Mouse (Mus musculus) embryonic facial prominence, embryonic 11.5 days (tissue): ENCODE results near the gene Sytl3. TPM values are rescaled to one million over a fixed set of nuclear protein-coding genes. Genes with fewer than 3 reads are reported as not detected.
A peak's percentile ranks its signal among the peaks of the same experiment; 100 is the strongest.
"Not testable (repeated sequence)": the region's sequence is repeated elsewhere in the genome, so short reads cannot be mapped to it uniquely, and the experiment has no call there.

Experiments used
- ATAC-seq: fragments of 200-750 bp; cut with Nextera tagmentation; replicated peaks from 2 replicates; pipeline ENCODE4 v1.8.0; 2017; ENCODE audit warnings: low read depth; ENCODE audit not compliant: insufficient number of reproducible peaks, low FRiP score, low TSS enrichment
- DNase-seq: peaks from one replicate; pipeline ENCODE4 v3.0.0-alpha.2; 2015; ENCODE audit warnings: low spot score
- H3K27ac ChIP-seq: fragments of 300-500 bp; sonication (generic); replicated peaks from 2 replicates; pipeline ENCODE4 v1.5.1; 2014; ENCODE audit warnings: mild to moderate bottlenecking, low read depth, low read length, control low read depth
- H3K27me3 ChIP-seq: fragments of 300-500 bp; sonication (generic); 2 replicates; pipeline ENCODE4 v1.6.1; 2014; ENCODE audit warnings: mild to moderate bottlenecking, low read length, moderate library complexity, mixed read lengths; ENCODE audit not compliant: control insufficient read depth, insufficient read depth
- H3K36me3 ChIP-seq: fragments of 300-500 bp; sonication (generic); replicated peaks from 2 replicates; pipeline ENCODE4 v1.6.1; 2014; ENCODE audit warnings: low read depth, mild to moderate bottlenecking, low read length, moderate library complexity, mixed read lengths; ENCODE audit not compliant: control insufficient read depth, insufficient read depth
- H3K4me1 ChIP-seq: fragments of 300-500 bp; sonication (generic); 2 replicates; pipeline ENCODE4 v1.6.1; 2014; ENCODE audit warnings: low read length, mixed read lengths; ENCODE audit not compliant: control insufficient read depth, insufficient read depth
- H3K4me2 ChIP-seq: fragments of 300-500 bp; sonication (generic); 2 replicates; pipeline ENCODE4 v1.6.1; 2014; ENCODE audit warnings: low read depth, mild to moderate bottlenecking, control low read depth, low read length, moderate library complexity
- H3K4me3 ChIP-seq: fragments of 300-500 bp; sonication (generic); 2 replicates; pipeline ENCODE4 v1.5.1; 2014; ENCODE audit warnings: low read depth, low read length, control low read depth
- H3K9ac ChIP-seq: fragments of 300-500 bp; sonication (generic); replicated peaks from 2 replicates; pipeline ENCODE4 v1.6.1; 2014; ENCODE audit warnings: mild to moderate bottlenecking, control low read depth, low read length
- H3K9me3 ChIP-seq: fragments of 300-500 bp; sonication (generic); replicated peaks from 2 replicates; pipeline ENCODE4 v1.6.1; 2016; ENCODE audit warnings: mild to moderate bottlenecking, low read length, inconsistent platforms, mixed read lengths; ENCODE audit not compliant: control insufficient read depth
- WGBS: fragments of 180-500 bp; shearing (Covaris S2); extraction: QIAGEN DNeasy Blood & Tissue Kit; methylation state at CpG from one replicate; pipeline ENCODE4 v1.1.7; 2014; 5-methylcytosine and 5-hydroxymethylcytosine counted together
- polyA plus RNA-seq: library from polyadenylated mRNA; unstranded; fragments of >200 nt; fragmentation: Nextera tagmentation; extraction: Ambion mirVana; gene quantifications from 2 replicates; pipeline ENCODE4 v1.2.1, GENCODE M21; 2014

Sytl3 gene
- polyA plus RNA-seq, result 0.25 TPM in 1 of 2 replicates, not detected in the other

DNA sequence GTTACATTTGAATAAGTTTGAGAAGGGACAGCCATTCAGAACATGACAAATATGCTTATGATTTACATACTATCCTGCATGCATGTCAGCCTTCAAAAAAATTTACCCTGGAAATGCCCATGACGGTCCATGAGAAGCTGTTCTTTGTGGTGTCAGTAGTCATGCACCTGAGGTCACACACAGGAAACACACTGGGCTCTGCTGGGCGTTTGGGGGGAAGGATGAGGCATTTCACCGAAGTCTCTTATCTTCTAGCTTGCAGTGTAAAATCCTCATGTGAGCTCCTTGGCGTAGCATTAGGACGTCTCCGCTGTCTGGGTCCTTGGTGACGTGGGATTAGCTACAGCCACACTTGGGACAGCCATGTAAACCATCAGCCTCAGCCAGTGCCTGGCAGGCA, at the start of gene Sytl3:
TSS of gene Sytl3 (plus strand) at position 293 of the 400 bp plus-strand sequence.
- WGBS, result 77% methylated on average over 3 of the region's 7 CpGs
- H3K27ac ChIP-seq, H3K4me2 ChIP-seq, H3K9me3 ChIP-seq, H3K9ac ChIP-seq, H3K27me3 ChIP-seq, ATAC-seq, H3K36me3 ChIP-seq, DNase-seq, H3K4me1 ChIP-seq, H3K4me3 ChIP-seq: not testable (repeated sequence)

DNA sequence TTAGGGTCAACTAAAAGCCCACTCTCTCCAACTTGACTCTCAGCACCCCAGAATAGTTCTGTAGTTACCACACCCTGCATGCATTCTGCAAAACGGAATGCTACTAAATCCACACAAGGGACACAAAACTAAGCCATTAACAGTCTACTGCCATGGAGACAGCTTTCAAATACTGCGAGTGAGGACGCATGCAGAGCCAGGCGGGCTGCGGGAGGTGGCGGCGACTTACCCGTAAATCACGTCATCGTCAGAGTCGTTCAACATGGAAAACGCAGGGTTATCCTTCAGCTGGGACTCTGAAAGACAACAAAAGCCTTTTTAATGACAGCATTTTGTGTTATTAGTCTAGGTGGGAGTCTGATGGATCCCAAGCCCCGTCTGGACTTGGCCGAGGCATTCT, 45.4 kb upstream of the Sytl3 start:
- not testable (repeated sequence) for DNase-seq, H3K27me3 ChIP-seq, H3K4me1 ChIP-seq, H3K4me3 ChIP-seq, H3K9ac ChIP-seq, H3K36me3 ChIP-seq, H3K4me2 ChIP-seq, ATAC-seq, H3K27ac ChIP-seq, H3K9me3 ChIP-seq
- 94% methylated on average over 11 of the region's 14 CpGs for WGBS

DNA sequence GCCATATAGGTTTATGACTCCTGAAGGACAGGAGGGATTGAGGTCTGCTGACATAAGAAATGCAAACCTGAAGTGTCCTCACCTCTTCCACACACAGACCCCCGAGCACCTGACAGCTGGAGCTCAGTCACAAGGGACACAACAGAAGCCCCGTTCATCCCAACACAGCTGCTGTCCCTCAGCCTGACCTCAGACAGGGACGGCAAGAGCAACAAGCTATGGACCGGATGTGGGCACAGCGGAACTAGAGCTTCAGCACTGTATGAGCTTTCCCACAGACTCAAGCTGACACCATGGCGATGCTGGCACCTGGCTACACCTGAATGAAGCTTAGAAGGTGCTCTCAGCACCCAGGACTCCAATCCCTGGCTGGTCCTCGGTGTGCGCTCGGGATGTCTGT, 44.6 kb upstream of the Sytl3 start:
- H3K4me3 ChIP-seq, ATAC-seq, H3K36me3 ChIP-seq, H3K27me3 ChIP-seq, DNase-seq, H3K9ac ChIP-seq, H3K4me1 ChIP-seq, H3K9me3 ChIP-seq, H3K27ac ChIP-seq, H3K4me2 ChIP-seq: not testable (repeated sequence)
- 84% methylated on average over 3 of the region's 9 CpGs for WGBS

DNA sequence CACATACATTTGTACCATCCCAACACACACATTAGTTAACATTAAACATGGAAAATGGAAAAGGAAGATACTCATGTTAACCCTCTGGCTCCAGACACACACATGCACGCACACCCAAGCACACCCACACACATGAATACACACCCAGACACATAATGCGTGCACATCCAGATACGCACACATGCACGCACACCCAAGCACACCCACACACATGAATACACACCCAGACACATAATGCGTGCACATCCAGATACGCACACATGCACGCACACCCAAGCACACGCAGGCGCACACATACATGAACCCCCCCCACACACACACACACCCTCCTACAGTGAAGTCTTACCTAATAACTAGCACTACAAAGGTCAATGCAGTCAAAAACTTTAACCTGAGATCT, 42.2 kb upstream of the Sytl3 start:
- 95% methylated on average over 9 of the region's 9 CpGs for WGBS
- not testable (repeated sequence) for ATAC-seq, H3K36me3 ChIP-seq, H3K9ac ChIP-seq, H3K27ac ChIP-seq, DNase-seq, H3K27me3 ChIP-seq, H3K9me3 ChIP-seq, H3K4me1 ChIP-seq, H3K4me3 ChIP-seq, H3K4me2 ChIP-seq

DNA sequence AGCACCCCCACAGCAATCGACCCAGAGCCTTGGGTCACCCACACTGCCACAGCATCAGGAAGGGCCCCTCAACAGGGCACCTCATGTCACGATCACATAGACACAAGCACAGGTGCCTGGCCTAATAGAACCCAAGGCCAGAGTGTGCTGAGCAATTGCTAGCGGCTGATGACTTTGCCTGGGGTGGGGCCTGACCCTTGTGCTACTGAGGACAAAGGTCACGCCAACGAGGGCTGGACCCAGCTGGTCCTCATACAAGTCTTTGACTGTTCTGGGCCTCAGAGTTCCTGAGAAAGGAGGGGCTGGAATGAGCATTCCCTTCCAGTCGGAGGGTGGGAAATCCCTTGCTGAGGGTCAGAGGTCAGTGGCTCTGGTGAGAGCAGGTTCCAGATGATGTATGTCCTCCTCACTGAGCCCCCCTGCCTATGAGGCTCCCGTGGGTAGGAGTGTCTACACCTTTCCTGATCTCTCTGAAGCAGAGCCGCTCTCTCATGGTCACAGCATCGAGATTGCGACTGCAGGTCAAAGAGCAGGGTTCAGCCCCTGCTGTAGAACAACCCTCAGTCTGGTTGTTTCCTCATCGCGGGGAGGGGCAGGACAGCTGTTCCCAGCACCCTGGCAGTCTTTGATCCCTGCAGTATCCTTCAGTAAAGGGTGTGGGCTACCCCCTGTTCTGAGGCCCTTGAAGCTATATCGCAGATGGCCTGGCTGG, 41.0 kb upstream of the Sytl3 start:
- H3K27ac ChIP-seq, H3K4me1 ChIP-seq, H3K27me3 ChIP-seq, H3K9ac ChIP-seq, DNase-seq, H3K4me2 ChIP-seq, H3K9me3 ChIP-seq, H3K4me3 ChIP-seq, H3K36me3 ChIP-seq: not testable (repeated sequence)
- 37% methylated on average over 6 of the region's 13 CpGs for WGBS
- peak; percentile 60; the same call in 1 of the 2 replicates for ATAC-seq

DNA sequence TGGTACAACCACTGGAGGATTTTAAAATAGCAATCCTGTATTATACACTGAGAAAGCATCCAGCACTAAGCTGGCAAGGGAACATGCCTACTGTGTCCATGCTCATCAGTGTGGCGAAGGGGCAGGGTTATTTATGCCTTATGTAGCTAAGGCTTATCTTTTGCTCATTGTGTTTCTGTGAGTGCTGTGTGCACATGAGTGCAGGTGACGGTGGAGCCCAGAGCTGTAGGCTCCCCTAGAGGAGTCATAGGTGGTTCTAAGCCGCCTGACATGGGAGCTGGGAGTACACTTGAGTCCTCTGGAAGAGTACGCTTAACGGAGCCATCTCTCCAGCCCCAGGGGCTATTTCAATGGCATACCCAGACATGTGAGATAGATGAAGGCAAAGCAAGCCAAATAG, 39.6 kb upstream of the Sytl3 start:
- 77% methylated on average over 5 of the region's 5 CpGs for WGBS
- not testable (repeated sequence) for H3K4me2 ChIP-seq, ATAC-seq, H3K4me1 ChIP-seq, H3K4me3 ChIP-seq, DNase-seq, H3K36me3 ChIP-seq, H3K27me3 ChIP-seq, H3K9me3 ChIP-seq, H3K27ac ChIP-seq, H3K9ac ChIP-seq

DNA sequence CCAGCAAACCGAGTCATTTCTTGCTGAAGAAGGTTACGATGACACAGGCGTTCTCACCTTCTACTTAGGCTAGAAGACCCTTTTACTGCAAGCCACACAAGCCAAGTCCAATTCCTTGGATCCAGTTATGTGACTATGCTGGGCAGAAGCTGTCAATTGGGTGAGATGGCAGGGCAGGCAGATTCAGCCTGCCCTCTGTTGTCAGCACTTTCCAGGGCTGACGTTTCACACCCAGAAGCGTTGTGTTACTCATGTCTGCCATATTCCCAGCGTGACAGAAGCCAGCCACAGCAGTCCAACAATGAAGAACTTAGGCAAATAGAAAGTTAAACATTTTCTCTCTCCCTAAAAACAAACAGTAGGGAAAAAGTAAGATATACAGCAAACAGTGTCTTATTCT, 38.9 kb upstream of the Sytl3 start:
- DNase-seq, H3K4me3 ChIP-seq, H3K9me3 ChIP-seq, H3K27me3 ChIP-seq, H3K4me1 ChIP-seq, H3K36me3 ChIP-seq, ATAC-seq, H3K4me2 ChIP-seq, H3K9ac ChIP-seq, H3K27ac ChIP-seq: not testable (repeated sequence)
- WGBS, result 76% methylated on average over 5 of the region's 6 CpGs

DNA sequence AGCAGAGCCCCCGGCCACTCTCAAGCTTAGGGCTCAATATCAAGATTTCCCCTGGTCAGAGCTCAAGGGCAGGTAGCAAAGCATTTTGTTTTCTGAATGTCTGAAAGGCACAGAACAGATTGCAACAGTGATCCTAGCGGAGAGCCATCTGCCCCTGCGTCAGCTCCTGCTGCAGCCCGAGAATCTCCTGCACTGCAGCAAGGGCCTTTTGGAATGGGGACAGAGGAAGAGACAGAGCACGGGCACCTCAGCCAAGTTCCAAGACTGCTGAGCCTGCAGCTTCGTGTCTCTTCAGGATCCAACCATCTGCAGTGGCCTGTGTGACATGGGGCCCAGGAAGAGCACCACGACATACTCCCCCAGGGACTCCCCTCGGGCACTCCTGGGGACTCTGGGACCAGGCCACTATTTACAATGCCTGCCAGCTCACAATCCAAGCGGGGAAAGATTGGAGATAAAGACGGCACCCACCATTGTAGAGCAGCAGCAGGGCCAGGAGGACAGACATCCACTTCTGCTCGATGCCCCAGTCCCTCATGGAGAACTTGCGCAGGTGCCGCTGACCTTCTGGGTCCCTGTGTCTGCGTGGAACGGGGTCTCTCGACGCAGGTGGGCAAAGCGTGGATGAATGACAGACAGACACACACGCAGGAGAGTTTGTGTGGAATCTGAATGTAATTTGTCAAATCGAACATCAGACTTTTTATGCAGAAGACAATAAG, 38.0 kb upstream of the Sytl3 start:
- whole genome bisulfite sequencing, result 89% methylated on average over 17 of the region's 20 CpGs
- not testable (repeated sequence) for ATAC-seq

More for the DNA sequence above, 38.0 kb upstream of the Sytl3 start:
- not testable (repeated sequence) for H3K36me3 ChIP-seq, H3K4me2 ChIP-seq, DNase-seq, H3K27me3 ChIP-seq, H3K27ac ChIP-seq, H3K4me1 ChIP-seq, H3K9ac ChIP-seq, H3K4me3 ChIP-seq, H3K9me3 ChIP-seq
